Mouse (Mus musculus) layer of hippocampus, postnatal 14 days (tissue): ENCODE data around the gene Adgrg6. TPM values are rescaled to one million over a fixed set of nuclear protein-coding genes. Genes with fewer than 3 reads are reported as not detected.

Experiments
- DNase-seq, 2 experiments: peaks; one replicate each; pipeline ENCODE4 v3.0.0; 2021 to 2022; ENCODE audit warnings: low spot score in 2 of 2, mixed read lengths in 1 of 2
- total RNA-seq, 2 experiments: library from RNA; stranded (reverse); gene quantifications; 2 replicates each; pipeline ENCODE4 v1.2.3; 2021

The Adgrg6 gene
- total RNA-seq, 2 experiments from 2014 or later: 1.8 to 2.0 TPM

- peak; percentile 9 to 47 for DNase-seq
These were observed 141.4 kb downstream of the Adgrg6 start for GRCm38 (mm10) chr10:14404070-14404469.

- peak in 1 of 2 experiments; percentile 17 for DNase-seq
These were observed 143.7 kb downstream of the Adgrg6 start for GRCm38 (mm10) chr10:14401744-14402143.

GRCm38 (mm10) chr10:14391025-14391639 lies 154.3 kb downstream of the Adgrg6 start:
- peak; percentile 83 to 92 for DNase-seq

- DNase-seq: no peak
These were observed 159.9 kb downstream of the Adgrg6 start for GRCm38 (mm10) chr10:14385574-14385973.

GRCm38 (mm10) chr10:14365065-14365589 lies 180.3 kb downstream of the Adgrg6 start:
- DNase-seq: no peak

- DNase-seq: no peak
These were observed 182.2 kb downstream of the Adgrg6 start for GRCm38 (mm10) chr10:14363226-14363625.

- DNase-seq: no peak
These were observed 187.2 kb downstream of the Adgrg6 start for GRCm38 (mm10) chr10:14358271-14358670.

Other genes starting within 250 kb of the Adgrg6 start
- 10 to 100 TPM; 66.8 to 70.1 TPM for gene Vta1, start 159.9 kb upstream of the Adgrg6 start, total RNA-seq
- gene Nmbr, start 159.9 kb upstream of the Adgrg6 start, total RNA-seq: 1 to 10 TPM; 3.8 TPM
- gene Gje1, start 172.6 kb upstream of the Adgrg6 start, total RNA-seq: not detected